Mouse (Mus musculus) retina, postnatal 1 day (tissue): Measurements from ENCODE around the gene Ccdc126.

Source experiments
- DNase-seq: peaks from one replicate; pipeline ENCODE4 v3.0.0-alpha.2; 2012

Gene Ccdc126

DNA sequence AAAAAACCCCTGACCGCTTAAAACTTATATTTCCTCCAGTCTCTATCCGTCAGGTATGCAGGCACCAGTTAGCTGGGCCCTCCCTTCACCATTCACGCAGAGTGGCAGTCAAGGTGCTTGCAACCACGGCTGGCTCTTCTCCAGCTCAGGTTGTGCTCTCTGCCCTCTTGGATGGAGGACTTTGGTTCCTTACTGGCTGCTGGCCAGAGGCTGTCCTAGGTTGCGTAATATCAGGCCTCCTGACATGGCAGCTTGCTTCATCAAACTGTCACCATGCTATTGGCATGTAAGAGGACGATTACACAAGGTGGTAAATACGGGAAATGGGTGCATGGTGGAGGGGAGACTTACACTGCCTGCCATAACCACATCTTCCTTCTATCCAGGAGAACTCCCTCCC is 30.8 kb downstream of the Ccdc126 start:
- no peak for DNase-seq

DNA sequence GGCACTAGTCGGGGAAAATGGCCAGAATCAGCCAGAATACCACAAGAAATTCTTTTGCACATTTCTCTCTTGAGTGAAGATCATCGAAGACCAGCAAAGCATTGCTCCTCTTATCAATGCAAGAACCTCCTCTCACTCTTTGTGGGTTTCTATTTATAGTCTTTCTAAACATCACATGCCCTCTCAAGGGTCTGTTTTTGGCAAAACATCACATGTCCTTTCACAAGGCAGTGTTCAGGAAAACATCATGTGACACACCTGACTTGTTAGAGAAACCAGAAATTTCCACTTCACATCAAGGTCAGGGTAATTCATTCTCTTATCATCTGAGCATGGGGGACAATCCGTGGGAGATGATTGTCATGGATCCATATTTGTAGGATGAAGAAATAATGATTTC is 35.5 kb downstream of the Ccdc126 start:
- no peak for DNase-seq

DNA sequence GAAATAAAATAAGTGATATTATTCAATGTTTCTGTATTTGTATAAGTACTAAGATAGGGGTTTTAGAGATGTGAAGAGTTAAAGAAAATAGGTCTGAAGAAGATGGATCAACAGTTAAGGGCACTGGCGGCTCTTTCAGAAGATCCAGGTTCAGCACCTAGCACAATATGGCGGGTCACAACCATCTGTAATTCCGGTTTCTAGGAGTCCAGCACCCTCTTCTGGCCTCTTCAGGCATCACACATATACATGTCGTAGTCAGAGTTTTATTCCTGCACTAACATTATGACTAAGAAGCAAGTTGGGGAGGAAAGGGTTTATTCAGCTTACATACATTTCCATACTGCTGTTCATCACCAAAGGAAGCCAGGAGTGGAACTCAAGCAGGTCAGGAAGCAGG is 36.1 kb downstream of the Ccdc126 start:
- no peak for DNase-seq

DNA sequence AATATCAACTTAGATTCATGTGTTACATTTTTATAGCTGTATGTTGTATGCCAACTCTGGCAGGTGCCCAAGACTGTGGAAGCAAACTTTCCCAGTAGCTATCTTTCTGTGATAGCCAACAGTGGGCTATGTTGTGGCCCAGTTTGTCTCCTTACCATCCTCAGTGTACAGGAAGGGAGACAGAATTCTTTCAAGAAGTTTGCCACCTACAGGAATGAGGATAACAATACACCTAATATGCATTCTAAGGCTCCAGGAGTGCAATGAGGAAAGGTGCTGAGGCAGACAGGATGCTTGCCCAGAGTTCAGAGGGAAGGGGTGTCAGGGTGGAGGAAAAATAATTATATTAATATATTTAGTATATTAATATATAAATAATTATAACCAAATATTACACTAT is 41.3 kb downstream of the Ccdc126 start:
- DNase-seq: peak; percentile 13

- DNase-seq: peak; percentile 98
These were observed 48.3 kb downstream of the Ccdc126 start, which contains the start of gene Fam221a for GRCm38 (mm10) chr6:49367159-49368054. Fam221a (plus strand) TSS chr6:49367739.

- peak; percentile 24 for DNase-seq
These were observed 49.1 kb downstream of the Ccdc126 start for GRCm38 (mm10) chr6:49368212-49368611.

DNA sequence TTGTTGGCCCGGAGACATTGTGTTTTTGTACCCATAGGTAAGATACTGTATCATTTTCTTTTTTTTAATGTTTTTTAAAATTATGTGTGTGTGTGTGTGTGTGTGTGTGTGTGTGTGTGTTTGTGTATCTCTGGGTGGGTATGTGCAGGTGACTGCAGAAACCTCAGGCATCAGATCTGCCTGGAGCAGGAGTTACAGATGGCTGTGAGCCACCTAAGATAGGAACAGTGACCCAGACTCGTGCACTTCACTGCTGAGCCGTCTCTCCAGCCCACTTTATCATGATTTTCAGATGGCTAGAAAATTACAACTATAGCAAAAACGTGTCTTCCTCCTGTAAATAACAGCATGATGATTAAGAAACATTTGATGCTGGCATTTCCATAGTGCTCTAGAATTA is 53.6 kb downstream of the Ccdc126 start:
- DNase-seq: no peak

DNA sequence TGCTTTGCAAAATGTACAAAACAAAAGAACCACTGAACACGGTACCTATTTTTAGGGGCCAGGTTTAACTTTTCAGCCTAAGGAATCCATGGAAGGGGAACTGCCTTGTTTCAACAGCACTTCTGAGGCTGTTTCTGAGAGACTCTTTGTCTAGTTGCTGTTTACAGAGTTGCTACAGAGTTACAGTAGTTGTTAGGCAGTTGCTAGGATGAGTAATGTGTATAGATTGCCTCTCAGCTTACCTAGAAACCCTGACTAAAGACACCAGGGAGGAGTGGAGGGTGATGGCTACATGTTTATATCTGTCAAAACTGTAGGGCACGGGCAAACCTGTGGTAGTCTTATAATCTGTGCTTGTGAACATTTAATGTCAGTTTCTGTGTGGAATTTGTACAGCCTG is 54.9 kb downstream of the Ccdc126 start:
- no peak for DNase-seq

DNA sequence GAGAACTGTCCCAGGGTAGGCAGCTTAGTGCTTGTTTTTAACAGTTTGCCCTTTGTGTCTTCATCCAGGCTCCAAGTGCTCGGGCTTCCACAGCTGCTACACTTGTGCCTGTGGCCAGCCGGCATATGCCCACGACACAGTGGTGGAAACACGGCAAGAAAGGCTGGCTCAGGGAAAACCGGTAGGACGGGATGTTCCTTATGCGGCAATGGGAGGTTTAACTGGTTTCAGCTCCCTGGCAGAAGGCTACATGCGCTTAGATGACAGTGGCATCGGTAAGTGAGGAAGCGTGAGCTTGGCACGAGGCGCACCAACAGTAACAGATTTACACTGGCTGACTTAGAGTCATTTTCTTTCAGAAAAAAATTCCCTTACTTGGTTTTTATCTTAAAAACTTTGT is 59.3 kb downstream of the Ccdc126 start:
- DNase-seq: no peak
